Mouse (Mus musculus) heart, embryonic 11.5 days (tissue): ENCODE data around the gene Txnrd3. TPM values are rescaled to one million over a fixed set of nuclear protein-coding genes. Genes with fewer than 3 reads are reported as not detected.

ENCODE experiments used
- ATAC-seq: fragments of 200-750 bp; cut with Nextera tagmentation; replicated peaks from 2 replicates; pipeline ENCODE4 v1.8.0; 2017; ENCODE audit warnings: moderate library complexity; ENCODE audit not compliant: insufficient number of reproducible peaks, low FRiP score, low TSS enrichment
- H3K27ac ChIP-seq: fragments of 300-500 bp; sonication (generic); 2 replicates; pipeline ENCODE4 v1.5.1; 2014; ENCODE audit warnings: mild to moderate bottlenecking, low read depth, low read length
- H3K27me3 ChIP-seq: fragments of 300-500 bp; sonication (generic); 2 replicates; pipeline ENCODE4 v1.6.1; 2014; ENCODE audit warnings: mild to moderate bottlenecking, low read length, mixed read lengths; ENCODE audit not compliant: control insufficient read depth, insufficient read depth
- H3K36me3 ChIP-seq: fragments of 300-500 bp; sonication (generic); 2 replicates; pipeline ENCODE4 v1.6.1; 2014; ENCODE audit warnings: mild to moderate bottlenecking, low read length, moderate library complexity, mixed read lengths; ENCODE audit not compliant: control insufficient read depth, insufficient read depth
- H3K4me1 ChIP-seq: fragments of 300-500 bp; sonication (generic); 2 replicates; pipeline ENCODE4 v1.6.1; 2014; ENCODE audit warnings: low read length; ENCODE audit not compliant: control insufficient read depth, insufficient read depth
- H3K4me2 ChIP-seq: fragments of 300-500 bp; sonication (generic); 2 replicates; pipeline ENCODE4 v1.6.1; 2014; ENCODE audit warnings: mild to moderate bottlenecking, moderate library complexity
- H3K4me3 ChIP-seq: fragments of 300-500 bp; sonication (generic); 2 replicates; pipeline ENCODE4 v1.5.1; 2014; ENCODE audit warnings: low read depth, low read length
- H3K9ac ChIP-seq: fragments of 300-500 bp; sonication (generic); 2 replicates; pipeline ENCODE4 v1.6.1; 2014; ENCODE audit warnings: mild to moderate bottlenecking, low read depth, low read length, moderate library complexity
- H3K9me3 ChIP-seq: fragments of 300-500 bp; sonication (generic); replicated peaks from 2 replicates; pipeline ENCODE4 v1.6.1; 2016; ENCODE audit warnings: low read length; ENCODE audit not compliant: control insufficient read depth
- WGBS: fragments of 180-500 bp; shearing (Covaris S2); extraction: QIAGEN DNeasy Blood & Tissue Kit; methylation state at CpG from one replicate; pipeline ENCODE4 v1.1.7; 2014; ENCODE audit not compliant: insufficient replicate concordance; 5-methylcytosine and 5-hydroxymethylcytosine counted together
- polyA plus RNA-seq: library from polyadenylated mRNA; unstranded; fragments of >200 nt; fragmentation: Nextera tagmentation; extraction: Ambion mirVana; gene quantifications from 2 replicates; pipeline ENCODE4 v1.2.1, GENCODE M21; 2014

Gene Txnrd3
- polyA plus RNA-seq, 1 experiment from 2014 or later: 8.7 TPM

DNA sequence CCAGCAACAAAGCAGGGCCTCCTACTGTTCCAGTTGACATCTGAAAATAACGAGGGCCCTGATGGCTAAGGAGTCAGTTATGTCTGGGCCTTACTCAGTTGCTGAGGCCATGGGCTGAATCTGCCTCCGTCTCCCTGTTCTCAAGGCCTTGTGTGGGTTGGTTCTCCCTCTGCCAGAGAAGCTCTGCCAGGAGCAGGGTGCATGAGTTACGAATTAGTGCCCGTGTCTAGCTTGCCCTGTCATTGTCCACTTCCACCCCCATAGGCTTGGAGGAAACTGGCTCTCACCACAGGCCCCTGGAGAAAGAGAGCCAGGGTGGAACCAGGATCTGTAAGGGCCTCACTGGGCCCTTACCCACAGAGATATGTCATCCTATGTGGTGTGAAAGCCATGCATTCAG, 34.7 kb downstream of the Txnrd3 start:
- no peak overlapping the region for H3K27ac ChIP-seq
- H3K36me3 ChIP-seq: no peaks in the 10 kb centered on the region
- 71% methylated on average over 4 of the region's 4 CpGs for WGBS
- no peak overlapping the region for H3K4me2 ChIP-seq
- H3K9ac ChIP-seq: no peak overlapping the region
- no peaks in the 10 kb centered on the region for H3K27me3 ChIP-seq
- ATAC-seq: no peak
- no peaks in the 10 kb centered on the region for H3K4me1 ChIP-seq
- H3K4me3 ChIP-seq: no peak overlapping the region
- no peaks in the 10 kb centered on the region for H3K9me3 ChIP-seq

DNA sequence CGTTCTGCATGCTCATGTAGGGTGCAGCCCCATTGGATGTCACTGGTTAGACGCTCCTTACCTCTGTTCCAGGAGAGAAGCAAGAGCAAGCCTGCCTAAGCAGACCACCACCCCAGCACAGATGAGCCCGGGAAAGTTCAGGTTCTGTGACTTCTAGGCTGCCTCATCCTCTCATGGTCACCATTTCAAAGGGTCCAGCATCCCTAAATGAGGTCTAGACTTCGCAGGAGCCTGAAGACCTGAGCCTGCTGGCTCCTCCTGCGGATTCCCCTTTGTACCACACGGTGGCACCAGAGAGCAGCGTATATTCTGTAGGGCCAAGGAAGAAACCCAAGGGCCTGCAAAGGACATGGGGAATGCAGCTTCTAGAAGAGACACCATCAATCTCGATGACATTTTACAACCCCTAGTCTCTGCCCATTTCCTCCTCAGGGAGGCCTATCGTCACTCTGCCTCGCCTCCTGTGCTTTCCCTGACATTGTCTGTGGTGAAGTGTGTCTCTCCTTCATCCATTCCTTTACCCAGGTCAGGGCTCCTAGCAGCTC, 35.6 kb downstream of the Txnrd3 start:
- Histone ChIP-seq H3K27ac (no peak overlapping the region), H3K27me3 (no peaks in the 10 kb centered on the region), H3K36me3 (no peaks in the 10 kb centered on the region), H3K4me1 (no peaks in the 10 kb centered on the region), H3K9ac (no peak overlapping the region), H3K9me3 (no peaks in the 10 kb centered on the region), H3K4me3 (no peak overlapping the region), H3K4me2 (no peak overlapping the region)
- ATAC-seq: no peak; the same call in 1 of the 2 replicates
- WGBS: 13% methylated on average over 10 of the region's 10 CpGs

DNA sequence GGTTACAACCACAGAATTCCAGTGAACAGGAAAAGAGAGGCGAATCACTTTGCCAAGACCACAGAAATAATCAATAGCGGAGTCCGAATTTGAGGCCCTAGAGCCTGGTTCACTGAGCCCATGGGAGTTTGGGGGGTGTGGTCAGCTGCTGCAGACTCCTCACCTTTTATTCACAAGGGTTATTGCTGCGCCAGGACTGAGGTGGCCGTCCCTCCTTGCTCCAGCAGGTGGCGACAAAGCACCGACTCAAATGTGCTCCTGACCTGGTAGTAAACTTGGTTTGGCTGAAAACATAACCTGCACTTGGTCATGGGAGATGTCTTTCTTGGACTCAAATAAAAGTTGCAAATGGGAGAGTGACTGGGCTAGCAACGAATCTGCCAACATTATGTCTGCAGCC, 36.4 kb downstream of the Txnrd3 start:
- H3K27ac ChIP-seq: no peak overlapping the region
- WGBS: 10% methylated on average over 8 of the region's 8 CpGs
- ATAC-seq: no peak
- H3K9ac ChIP-seq: no peak overlapping the region
- no peaks in the 10 kb centered on the region for H3K27me3 ChIP-seq
- no peak overlapping the region for H3K4me3 ChIP-seq
- no peak overlapping the region for H3K4me2 ChIP-seq
- H3K9me3 ChIP-seq: no peaks in the 10 kb centered on the region
- no peaks in the 10 kb centered on the region for H3K4me1 ChIP-seq
- no peaks in the 10 kb centered on the region for H3K36me3 ChIP-seq

DNA sequence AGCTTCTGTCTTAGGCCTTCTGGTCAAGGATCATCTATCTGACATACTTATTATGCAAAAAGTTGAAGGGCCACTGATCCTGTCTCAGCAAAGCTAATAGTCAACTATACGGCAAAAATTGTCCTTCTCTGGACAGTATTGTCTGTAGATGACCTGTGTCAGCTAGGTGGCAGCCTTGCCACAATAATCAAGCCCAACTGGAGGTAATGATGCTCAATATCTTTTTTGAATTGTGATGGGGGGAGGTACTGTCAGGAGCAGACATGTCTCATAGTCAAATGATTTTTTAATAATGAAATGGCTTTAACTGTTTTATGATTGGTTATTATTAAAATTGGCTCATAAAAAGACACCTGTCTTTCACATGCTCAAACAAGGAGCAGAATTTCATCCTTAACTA, 40.4 kb downstream of the Txnrd3 start:
- Histone ChIP-seq H3K9ac (no peak overlapping the region), H3K4me3 (no peak overlapping the region), H3K36me3 (no peaks in the 10 kb centered on the region), H3K4me1 (no peaks in the 10 kb centered on the region), H3K27me3 (no peaks in the 10 kb centered on the region), H3K9me3 (no peaks in the 10 kb centered on the region), H3K4me2 (no peak overlapping the region), H3K27ac (no peak overlapping the region)
- no peak for ATAC-seq
- WGBS: 60% methylated on average over 1 of the region's 1 CpGs

DNA sequence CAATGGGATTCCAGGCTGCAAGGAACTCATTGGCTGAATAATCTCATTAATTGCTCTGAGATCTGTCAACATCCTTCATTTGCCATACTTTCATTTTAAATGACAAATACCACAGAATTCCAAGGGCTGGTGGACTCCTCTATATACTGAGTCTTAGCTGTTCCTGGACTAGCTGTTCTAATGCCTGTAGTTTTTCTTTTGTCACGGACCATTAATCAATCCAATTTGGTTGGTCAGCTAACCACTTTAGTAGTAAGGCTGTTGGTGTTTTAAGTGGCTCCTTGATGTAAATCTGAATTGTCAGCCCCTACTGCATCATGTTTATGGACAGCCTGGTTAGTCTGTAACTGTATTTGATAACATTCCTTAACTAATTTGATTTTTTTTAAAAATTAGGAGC, 43.3 kb downstream of the Txnrd3 start:
- Histone ChIP-seq H3K27me3 (no peaks in the 10 kb centered on the region), H3K27ac (no peak overlapping the region), H3K36me3 (no peaks in the 10 kb centered on the region), H3K9me3 (no peaks in the 10 kb centered on the region), H3K4me2 (no peak overlapping the region), H3K4me3 (no peak overlapping the region), H3K4me1 (no peaks in the 10 kb centered on the region), H3K9ac (no peak overlapping the region)
- no peak for ATAC-seq
- WGBS: 83% methylated on average over 1 of the region's 1 CpGs

DNA sequence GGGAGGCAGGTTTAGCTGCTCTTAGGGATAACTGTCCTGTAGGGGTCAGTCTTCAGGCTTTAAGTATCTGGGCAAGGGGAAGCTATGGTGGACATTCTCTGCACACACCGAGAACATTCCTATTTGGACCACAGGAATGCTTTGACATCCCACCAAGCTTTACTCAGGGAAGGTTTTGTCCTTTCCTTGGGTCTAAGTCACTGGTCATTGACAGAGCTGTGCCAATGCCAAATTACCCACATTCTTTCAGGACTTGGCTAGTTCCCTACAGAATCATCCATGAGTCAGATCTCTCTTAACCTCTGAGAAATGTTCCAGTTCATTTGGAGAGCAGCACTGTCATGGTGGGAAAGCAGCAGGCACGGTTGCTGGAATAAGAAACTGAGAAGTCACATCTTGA, 62.8 kb downstream of the Txnrd3 start:
- Histone ChIP-seq H3K4me3 (no peak overlapping the region), H3K36me3 (no peaks in the 10 kb centered on the region), H3K9me3 (0 out of 2 replicates have a peak, but pooled peaks cover 2% of the 10 kb centered on the region), H3K27ac (no peak overlapping the region), H3K27me3 (no peaks in the 10 kb centered on the region), H3K4me2 (no peak overlapping the region), H3K4me1 (no peaks in the 10 kb centered on the region), H3K9ac (no peak overlapping the region)
- WGBS: 66% methylated on average over 2 of the region's 2 CpGs
- no peak for ATAC-seq

DNA sequence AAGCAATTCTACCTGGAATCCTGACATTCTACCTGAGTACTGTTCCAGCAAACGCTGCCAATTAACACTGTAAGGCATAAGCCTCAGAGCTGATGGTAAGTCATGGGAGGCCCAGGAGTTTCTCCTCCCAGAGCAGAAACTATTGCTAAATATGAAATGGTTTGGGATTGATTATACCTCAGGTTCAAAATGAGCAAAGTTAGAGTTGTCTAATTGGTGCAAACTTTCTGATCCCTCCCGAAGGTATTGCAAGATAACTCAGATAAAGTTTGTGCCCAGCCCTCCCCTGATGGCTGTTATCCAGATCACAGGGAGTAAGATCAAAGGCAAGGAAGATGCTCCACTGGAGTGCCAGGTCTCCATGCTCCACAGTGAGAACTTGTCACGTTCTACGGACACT, 63.5 kb downstream of the Txnrd3 start, which contains the start of gene Vmn1r40:
Gene Vmn1r40, plus strand, starts transcription at position 301 of the 400 bp plus-strand sequence.
- WGBS: 84% methylated on average over 4 of the region's 4 CpGs
- Histone ChIP-seq H3K4me2 (no peak within 1 kb of the TSS), H3K27ac (no peak within 1 kb of the TSS), H3K4me3 (no peak within 1 kb of the TSS), H3K9me3 (0 out of 2 replicates have a peak, but pooled peaks cover 2% of the 10 kb centered on the region), H3K27me3 (no peaks in the 10 kb centered on the region), H3K9ac (no peak within 1 kb of the TSS), H3K4me1 (no peaks in the 10 kb centered on the region), H3K36me3 (no peaks in the 10 kb centered on the region)
- ATAC-seq: no peak

DNA sequence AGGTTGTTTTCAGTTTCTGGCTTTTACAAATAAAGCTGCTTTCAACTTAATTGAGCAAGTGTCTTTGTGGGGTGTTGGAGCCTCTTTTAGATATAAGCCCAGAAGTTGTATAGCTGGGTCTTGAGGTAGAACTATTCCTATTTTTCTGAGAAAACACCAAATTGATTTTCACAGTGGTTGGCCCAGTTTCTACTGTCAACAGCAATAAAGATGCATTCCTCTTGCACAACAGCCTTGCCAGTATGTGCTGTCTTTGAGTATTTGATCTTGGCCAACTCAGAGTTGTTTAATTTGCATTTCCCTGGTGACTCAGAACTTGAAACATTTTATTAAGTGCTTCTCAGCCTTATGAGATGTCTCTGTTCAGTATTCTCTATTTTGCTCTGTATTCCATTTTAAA, 74.3 kb downstream of the Txnrd3 start:
- Histone ChIP-seq H3K4me3 (no peak overlapping the region), H3K4me1 (no peaks in the 10 kb centered on the region), H3K27me3 (no peaks in the 10 kb centered on the region), H3K4me2 (no peak overlapping the region), H3K27ac (no peak overlapping the region), H3K9ac (no peak overlapping the region), H3K36me3 (no peaks in the 10 kb centered on the region), H3K9me3 (0 out of 2 replicates have a peak, but pooled peaks cover 2% of the 10 kb centered on the region)
- no peak for ATAC-seq
